Mouse (Mus musculus): ENCODE measurements around the gene Plbd2. TPM values are rescaled to one million over a fixed set of nuclear protein-coding genes. Genes with fewer than 3 reads are reported as not detected.

Gene Plbd2
- total RNA-seq, 1 experiment from 2014 or later, result 93.3 TPM

GRCm38 (mm10) chr5:120436885-120437495 lies 66.4 kb downstream of the Plbd2 start:
- no peak for DNase-seq

DNA sequence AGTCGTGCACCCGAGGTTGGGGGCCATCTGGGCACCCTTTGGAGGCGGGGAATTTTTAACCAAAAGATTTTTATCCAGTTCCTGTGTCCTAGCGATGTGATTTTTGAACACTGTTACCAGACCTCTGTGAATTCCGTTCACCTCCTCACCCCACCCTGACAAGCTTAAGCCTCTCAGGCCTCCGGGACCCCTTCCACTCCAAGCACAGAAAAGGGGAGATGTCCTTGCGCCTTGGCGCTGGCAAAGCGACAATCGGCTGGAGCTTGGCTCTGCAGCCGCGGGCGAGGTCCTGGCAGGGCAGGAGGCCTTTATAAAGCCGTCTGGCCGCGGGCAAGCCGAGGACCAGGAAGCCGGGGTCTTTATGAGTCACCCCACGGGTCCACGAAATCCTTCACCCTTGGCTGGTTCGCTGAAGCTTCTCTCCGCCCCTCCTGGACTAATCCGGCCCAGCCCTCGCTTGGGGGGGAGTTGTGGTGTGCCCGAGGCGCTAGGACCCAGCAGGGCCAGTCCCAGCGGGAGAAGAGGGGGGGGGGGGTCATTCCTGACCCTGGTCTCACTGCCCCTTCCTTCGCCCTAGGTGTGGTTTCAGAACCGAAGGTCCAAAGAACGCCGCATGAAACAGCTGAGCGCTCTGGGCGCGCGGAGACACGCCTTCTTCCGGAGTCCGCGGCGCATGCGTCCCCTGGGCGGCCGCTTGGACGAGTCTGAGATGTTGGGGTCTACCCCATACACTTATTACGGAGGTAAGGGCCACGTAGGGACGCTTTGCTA lies 67.5 kb downstream of the Plbd2 start:
- DNase-seq, result no peak

DNA sequence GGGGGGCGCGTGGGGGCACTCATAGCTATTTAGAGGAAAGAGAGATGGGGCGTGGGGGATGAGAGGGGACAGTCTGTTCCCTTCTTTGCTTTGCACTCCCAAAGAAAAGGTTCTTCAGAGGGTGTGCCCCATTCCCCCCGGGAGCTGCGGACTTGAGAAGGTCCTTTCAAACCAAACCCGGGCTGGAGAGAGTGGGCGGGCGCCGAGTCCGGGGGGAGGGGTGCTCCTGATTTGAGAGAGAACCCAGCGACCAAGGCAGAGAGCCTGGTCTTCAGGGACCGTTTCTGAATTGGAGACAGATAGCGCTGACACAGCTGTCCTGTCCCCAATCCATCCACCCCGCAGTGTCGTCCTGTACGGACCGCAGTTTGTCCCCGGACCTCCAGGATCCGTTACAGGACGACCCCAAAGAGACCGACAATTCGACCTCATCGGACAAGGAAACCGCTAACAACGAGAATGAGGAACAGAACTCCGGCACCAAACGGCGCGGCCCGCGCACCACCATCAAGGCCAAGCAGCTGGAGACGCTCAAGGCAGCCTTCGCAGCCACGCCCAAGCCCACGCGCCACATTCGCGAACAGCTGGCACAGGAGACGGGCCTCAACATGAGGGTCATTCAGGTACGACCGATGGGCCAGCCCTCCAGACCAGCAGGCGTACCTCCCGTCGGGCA lies 68.3 kb downstream of the Plbd2 start:
- DNase-seq, result no peak

GRCm38 (mm10) chr5:120434231-120434735 lies 69.1 kb downstream of the Plbd2 start:
- no peak for DNase-seq

Other genes with a start within 250 kb of the Plbd2 start
- gene Lhx5, start 71.9 kb downstream of the Plbd2 start, total RNA-seq (2021), result not detected in 2 replicates
- gene Sdsl, start 30.8 kb downstream of the Plbd2 start, total RNA-seq (2021), result 65.0 and 99.0 TPM in 2 replicates
- 2.9 TPM in 1 of 2 replicates, not detected in the other for gene Sds, start 27.1 kb downstream of the Plbd2 start, total RNA-seq (2021)
- 34.5 and 55.3 TPM in 2 replicates for gene Slc8b1, start 7.5 kb upstream of the Plbd2 start, total RNA-seq (2021)
- 40.2 and 42.4 TPM in 2 replicates for gene Tpcn1, start 85.0 kb upstream of the Plbd2 start, total RNA-seq (2021)
- 0.57 and 0.67 TPM in 2 replicates for gene Iqcd, start 85.4 kb upstream of the Plbd2 start, total RNA-seq (2021)
- gene Rita1, start 109.0 kb upstream of the Plbd2 start, total RNA-seq (2021), result 15.9 and 17.5 TPM in 2 replicates
- 50.5 and 54.7 TPM in 2 replicates for gene Ddx54, start 109.1 kb upstream of the Plbd2 start, total RNA-seq (2021)
- 2.8 and 3.1 TPM in 2 replicates for gene Cfap73, start 130.6 kb upstream of the Plbd2 start, total RNA-seq (2021)
- gene Rasal1, start 145.2 kb upstream of the Plbd2 start, total RNA-seq (2021), result 19.6 and 20.0 TPM in 2 replicates
- gene Dtx1, start 208.3 kb upstream of the Plbd2 start, total RNA-seq (2021), result 11.0 and 11.8 TPM in 2 replicates
- 0.67 and 0.95 TPM in 2 replicates for gene Oas2, start 246.2 kb upstream of the Plbd2 start, total RNA-seq (2021)